Mouse (Mus musculus): ENCODE data around the gene Hils1. TPM values are rescaled to one million over a fixed set of nuclear protein-coding genes. Genes with fewer than 3 reads are reported as not detected.

Gene Hils1
- polyA plus RNA-seq, 1 experiment: not detected

DNA sequence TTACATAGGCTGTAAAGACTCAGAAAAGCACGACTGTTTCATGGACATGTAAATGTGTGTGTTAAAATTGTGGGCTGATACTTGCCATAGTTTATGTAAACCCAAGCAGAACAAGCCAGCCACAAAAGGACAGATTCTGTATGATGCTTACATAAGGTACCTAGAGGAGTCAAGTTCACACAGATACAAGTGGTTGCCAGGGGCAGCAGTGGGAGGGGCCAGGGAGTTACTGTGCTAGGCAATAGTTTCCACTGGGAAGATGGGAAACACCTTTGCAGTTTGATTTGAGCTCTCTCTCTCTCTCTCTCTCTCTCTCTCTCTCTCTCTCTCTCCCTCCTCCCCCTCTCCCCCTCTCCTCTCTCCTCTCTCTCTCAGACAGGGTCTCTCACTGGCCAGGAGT, 17.7 kb downstream of the Hils1 start:
- Histone ChIP-seq H3K4me1 (ENCODE audit: control insufficient read depth, insufficient read depth, low read length) (peaks cover 4% of the 10 kb centered on the region; the same call in 1 of the 2 replicates), H3K4me3 (ENCODE audit: insufficient read depth, low read length) (no peak overlapping the region), H3K27ac (ENCODE audit: insufficient read depth, low read length) (no peak overlapping the region)
- TF ChIP-seq CTCF (IDR thresholded peaks at IDR 0.05; ENCODE audit: borderline replicate concordance, insufficient read depth, low read length) (no peak), POLR2A (IDR thresholded peaks at IDR 0.05; ENCODE audit: low read depth, low read length) (no peak)

DNA sequence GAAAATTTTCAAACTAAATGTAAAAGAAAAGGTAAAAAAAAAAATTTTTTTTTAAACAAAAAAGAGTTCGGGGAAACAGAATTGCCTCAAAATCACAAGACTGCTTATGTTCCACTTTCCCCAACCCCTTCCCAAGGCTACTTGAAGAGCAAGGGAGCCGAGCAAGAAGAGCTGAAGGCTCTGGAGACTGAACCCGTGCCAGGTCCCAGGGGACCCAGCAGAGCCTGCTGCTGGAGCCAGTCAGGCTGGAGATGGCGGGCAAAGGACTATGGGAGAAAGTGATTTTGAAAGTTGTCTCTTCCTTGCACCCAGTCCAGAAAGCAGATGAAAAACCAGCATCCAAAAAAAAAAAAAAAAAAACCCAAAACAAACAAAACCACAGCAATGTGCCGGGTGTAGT, 18.4 kb downstream of the Hils1 start:
- Histone ChIP-seq H3K4me1 (ENCODE audit: control insufficient read depth, insufficient read depth, low read length) (peaks cover 5% of the 10 kb centered on the region; the same call in 1 of the 2 replicates), H3K27ac (ENCODE audit: insufficient read depth, low read length) (no peak overlapping the region), H3K4me3 (ENCODE audit: insufficient read depth, low read length) (no peak overlapping the region)
- no peak for TF ChIP-seq CTCF (IDR thresholded peaks at IDR 0.05; ENCODE audit: borderline replicate concordance, insufficient read depth, low read length)
- TF ChIP-seq POLR2A (IDR thresholded peaks at IDR 0.05; ENCODE audit: low read depth, low read length): no peak

- Histone ChIP-seq H3K27ac (ENCODE audit: insufficient read depth, low read length) (no peak overlapping the region), H3K4me3 (ENCODE audit: insufficient read depth, low read length) (no peak overlapping the region), H3K4me1 (ENCODE audit: control insufficient read depth, insufficient read depth, low read length) (peaks cover 5% of the 10 kb centered on the region; the same call in 1 of the 2 replicates)
- no peak for TF ChIP-seq POLR2A (IDR thresholded peaks at IDR 0.05; ENCODE audit: low read depth, low read length)
- no peak for TF ChIP-seq CTCF (IDR thresholded peaks at IDR 0.05; ENCODE audit: borderline replicate concordance, insufficient read depth, low read length)
Measured at GRCm38 (mm10) chr11:94986435-94986834, 19.0 kb downstream of the Hils1 start.

- no peak overlapping the region for H3K27ac ChIP-seq (ENCODE audit: insufficient read depth, low read length)
- no peak for TF ChIP-seq POLR2A (IDR thresholded peaks at IDR 0.05; ENCODE audit: low read depth, low read length)
Measured at GRCm38 (mm10) chr11:94987341-94987740, 19.9 kb downstream of the Hils1 start.

DNA sequence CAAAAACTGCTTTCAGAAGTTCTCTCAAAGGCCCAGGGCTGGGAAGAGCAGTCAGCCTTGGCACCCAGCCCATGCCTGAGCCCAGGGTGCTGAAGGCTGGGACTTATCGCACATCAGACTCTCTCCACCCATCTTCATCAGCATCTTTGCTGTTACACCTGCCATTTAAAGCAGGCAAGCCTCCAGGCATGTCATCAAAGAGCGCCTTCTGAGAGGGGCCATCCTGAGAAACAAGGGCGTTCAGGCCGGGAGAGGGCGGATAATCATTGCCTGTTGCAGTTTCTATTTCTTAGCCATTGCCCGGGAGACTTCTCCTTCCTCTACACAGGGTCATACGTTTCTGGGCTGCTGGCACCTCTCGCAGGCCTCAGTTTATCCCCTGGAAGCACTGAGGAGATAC, 20.5 kb downstream of the Hils1 start:
- peaks cover 5% of the 10 kb centered on the region; the same call in 1 of the 2 replicates for H3K4me1 ChIP-seq (ENCODE audit: control insufficient read depth, insufficient read depth, low read length)

More at GRCm38 (mm10) chr11:94987341-94987740, 19.9 kb downstream of the Hils1 start:
- peaks cover 5% of the 10 kb centered on the region; the same call in 1 of the 2 replicates for H3K4me1 ChIP-seq (ENCODE audit: control insufficient read depth, insufficient read depth, low read length)
- no peak overlapping the region for H3K4me3 ChIP-seq (ENCODE audit: insufficient read depth, low read length)

GRCm38 (mm10) chr11:94988780-94989561, 21.6 kb downstream of the Hils1 start:
- H3K27ac ChIP-seq (ENCODE audit: insufficient read depth, low read length): peak overlapping the region; percentile 85
- H3K4me3 ChIP-seq (ENCODE audit: insufficient read depth, low read length): peak overlapping the region; percentile 54
- H3K4me1 ChIP-seq (ENCODE audit: control insufficient read depth, insufficient read depth, low read length): peaks cover 5% of the 10 kb centered on the region; the same call in 1 of the 2 replicates
- TF ChIP-seq POLR2A (IDR thresholded peaks at IDR 0.05; ENCODE audit: low read depth, low read length) (no peak), CTCF (IDR thresholded peaks at IDR 0.05; ENCODE audit: borderline replicate concordance, insufficient read depth, low read length) (no peak)

More for the DNA sequence above, 20.5 kb downstream of the Hils1 start:
- TF ChIP-seq CTCF (IDR thresholded peaks at IDR 0.05; ENCODE audit: borderline replicate concordance, insufficient read depth, low read length) (no peak), POLR2A (IDR thresholded peaks at IDR 0.05; ENCODE audit: low read depth, low read length) (no peak)
- H3K4me3 ChIP-seq (ENCODE audit: insufficient read depth, low read length): no peak overlapping the region
- no peak overlapping the region for H3K27ac ChIP-seq (ENCODE audit: insufficient read depth, low read length)

DNA sequence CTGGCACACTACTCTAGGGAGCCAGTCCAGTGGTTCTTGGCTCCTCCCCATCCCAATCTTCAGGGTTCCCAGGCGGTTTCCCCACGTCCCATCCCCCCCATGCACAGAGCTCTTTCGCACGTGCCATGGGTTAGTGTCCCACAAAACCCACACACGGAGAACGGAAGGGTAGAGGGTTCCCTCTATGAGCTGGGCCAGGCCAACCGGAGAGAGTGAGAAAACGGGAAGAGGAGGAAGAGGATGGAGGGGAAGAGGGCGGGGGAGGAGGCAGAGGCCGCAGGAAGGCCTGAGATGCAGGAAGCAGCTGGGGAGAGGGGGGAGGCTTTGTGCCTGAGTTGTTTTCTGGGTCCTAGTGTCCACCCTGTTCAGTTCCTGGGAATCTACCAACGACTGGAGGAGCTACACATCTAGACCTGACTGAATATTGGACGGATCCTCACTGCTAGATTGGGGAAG, 22.2 kb downstream of the Hils1 start:
- peak overlapping the region; percentile 85 for H3K27ac ChIP-seq (ENCODE audit: insufficient read depth, low read length)
- H3K4me1 ChIP-seq (ENCODE audit: control insufficient read depth, insufficient read depth, low read length): peaks cover 5% of the 10 kb centered on the region
- TF ChIP-seq POLR2A (IDR thresholded peaks at IDR 0.05; ENCODE audit: low read depth, low read length) (peak; percentile 72; the same call in 1 of the 2 replicates), CTCF (IDR thresholded peaks at IDR 0.05; ENCODE audit: borderline replicate concordance, insufficient read depth, low read length) (no peak)
- H3K4me3 ChIP-seq (ENCODE audit: insufficient read depth, low read length): peak overlapping the region; percentile 54

DNA sequence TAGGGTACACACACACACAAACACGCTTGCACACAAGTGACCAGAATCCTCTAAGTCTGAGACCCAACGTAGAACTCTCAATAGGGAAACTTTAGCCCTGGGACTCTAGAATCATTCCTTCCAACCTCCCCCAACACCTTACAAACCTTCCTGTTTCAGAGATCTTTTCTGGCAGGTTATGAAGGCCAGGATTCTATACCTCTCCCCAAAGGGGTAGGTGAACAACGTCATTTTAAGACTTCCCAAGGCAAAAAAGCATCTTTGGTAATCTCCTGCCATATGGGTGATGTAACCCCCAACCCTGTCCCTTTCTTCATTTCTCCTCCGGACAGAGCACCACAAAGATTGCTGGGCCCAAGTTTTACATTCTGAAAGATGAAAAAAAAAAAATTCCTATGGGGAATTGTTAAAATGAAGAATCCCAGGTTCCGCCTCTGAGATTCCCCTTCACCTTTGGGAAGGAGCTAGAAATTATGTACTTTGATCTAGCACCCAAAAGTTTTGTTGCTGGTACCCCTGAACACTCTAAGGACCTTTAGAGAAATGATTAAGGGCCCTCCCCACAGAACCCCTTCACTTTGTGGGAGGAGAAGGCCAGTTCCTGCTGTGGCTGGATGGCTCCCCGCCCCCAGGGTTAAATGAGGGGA, 22.8 kb downstream of the Hils1 start:
- H3K27ac ChIP-seq (ENCODE audit: insufficient read depth, low read length): peak overlapping the region; percentile 85

DNA sequence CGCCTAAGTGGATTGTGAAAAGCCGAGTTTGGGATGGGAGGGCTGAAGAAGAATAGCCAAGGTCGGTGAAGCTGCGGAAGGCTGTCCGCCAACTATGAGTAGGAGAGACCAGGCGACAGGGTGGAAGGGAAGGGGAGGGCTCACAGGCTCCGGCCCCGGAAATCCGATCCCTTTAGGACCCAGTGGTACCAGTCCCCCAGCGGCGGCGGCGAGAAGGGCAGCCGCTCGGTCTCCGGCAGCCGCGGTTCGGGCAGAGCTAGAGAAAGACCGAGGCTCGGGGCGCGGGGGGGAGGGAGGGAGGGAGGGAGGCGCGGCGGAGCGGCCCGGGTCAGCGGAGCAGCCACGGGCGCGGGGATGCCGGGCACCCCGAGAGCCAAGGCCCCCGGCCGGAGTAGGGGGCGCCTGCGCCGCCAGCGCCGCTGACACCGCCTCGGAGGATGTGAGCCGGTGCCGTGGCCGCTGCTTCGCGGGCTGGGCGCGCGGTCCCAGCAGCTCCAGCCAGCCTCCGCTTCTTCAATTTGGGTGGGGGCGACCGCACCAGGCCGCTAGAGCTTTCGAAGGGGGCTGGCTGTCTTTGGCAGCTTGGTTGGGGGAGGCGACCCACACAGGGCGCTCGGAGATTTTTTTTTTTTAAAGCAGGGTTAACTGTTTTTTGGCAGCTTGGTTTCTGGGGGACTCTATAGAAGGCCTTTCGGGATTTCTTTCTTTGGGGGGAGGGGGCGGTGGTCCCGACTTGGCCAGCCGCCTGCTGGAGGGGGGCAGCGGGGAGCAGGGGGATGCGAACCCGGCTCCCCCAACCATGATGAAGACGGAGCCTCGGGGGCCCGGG, 23.6 kb downstream of the Hils1 start, which contains the start of gene Ppp1r9b:
TSS of gene Ppp1r9b (plus strand) at position 287 of the 829 bp plus-strand sequence.
- H3K4me1 ChIP-seq (ENCODE audit: control insufficient read depth, insufficient read depth, low read length): peaks cover 11% of the 10 kb centered on the region
- TF ChIP-seq CTCF (IDR thresholded peaks at IDR 0.05; ENCODE audit: borderline replicate concordance, insufficient read depth, low read length) (no peak), POLR2A (IDR thresholded peaks at IDR 0.05; ENCODE audit: low read depth, low read length) (peak; percentile 82)
- H3K4me3 ChIP-seq (ENCODE audit: insufficient read depth, low read length): peak within 1 kb of the TSS; percentile 67
- peak within 1 kb of the TSS; percentile 85 for H3K27ac ChIP-seq (ENCODE audit: insufficient read depth, low read length)

More for the DNA sequence above, 22.8 kb downstream of the Hils1 start:
- TF ChIP-seq CTCF (IDR thresholded peaks at IDR 0.05; ENCODE audit: borderline replicate concordance, insufficient read depth, low read length): no peak
- no peak for TF ChIP-seq POLR2A (IDR thresholded peaks at IDR 0.05; ENCODE audit: low read depth, low read length)
- H3K4me1 ChIP-seq (ENCODE audit: control insufficient read depth, insufficient read depth, low read length): peaks cover 10% of the 10 kb centered on the region
- H3K4me3 ChIP-seq (ENCODE audit: insufficient read depth, low read length): peak overlapping the region; percentile 31
